Mouse (Mus musculus): Measurements from ENCODE around the gene Adora1. TPM values are rescaled to one million over a fixed set of nuclear protein-coding genes. Genes with fewer than 3 reads are reported as not detected.

Adora1 gene
- total RNA-seq, 2 experiments from 2014 or later = 0.90 to 0.96 TPM

DNA sequence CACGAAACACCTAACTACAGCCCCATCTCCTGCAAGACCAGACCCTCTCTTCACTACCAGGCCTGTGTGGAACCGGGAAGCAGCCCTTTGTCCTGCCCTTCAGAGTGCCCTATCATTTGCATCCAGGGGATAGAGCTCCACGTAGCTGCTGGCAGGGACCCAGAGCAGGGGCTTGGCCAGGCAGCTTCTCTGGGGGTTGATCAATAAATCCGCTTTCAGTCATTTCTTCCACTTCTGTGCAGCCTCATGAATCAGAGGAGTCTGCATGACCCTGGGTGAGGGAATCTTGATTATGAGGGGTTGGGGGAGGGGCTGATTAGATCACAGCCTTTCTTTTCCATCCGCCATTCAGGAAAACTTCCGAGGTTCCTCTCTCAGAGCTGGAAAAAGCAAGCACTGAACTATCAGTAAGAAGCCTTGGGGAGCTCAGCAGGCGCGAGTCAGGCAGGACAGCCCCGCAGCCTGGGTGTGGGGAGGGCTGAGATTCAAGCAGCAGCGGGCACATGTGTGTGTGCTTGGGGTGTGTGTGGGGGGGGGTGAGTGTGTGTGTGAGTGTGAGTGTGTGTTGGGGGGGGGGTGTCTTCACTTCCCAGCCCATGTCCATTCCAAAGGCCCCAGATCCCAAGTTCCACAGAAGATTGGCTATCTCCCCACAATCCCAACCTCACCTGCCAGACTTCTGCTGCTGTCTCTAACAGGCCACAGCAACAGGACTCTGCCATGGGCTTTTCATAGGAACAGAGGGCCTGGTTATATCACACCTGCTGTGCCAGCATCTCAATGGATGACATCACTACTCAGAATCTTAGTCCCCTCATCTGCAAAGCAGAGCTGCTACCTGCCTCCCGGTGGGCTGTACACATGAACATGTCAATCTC, 19.2 kb downstream of the Adora1 start:
- DNase-seq = no peak

DNA sequence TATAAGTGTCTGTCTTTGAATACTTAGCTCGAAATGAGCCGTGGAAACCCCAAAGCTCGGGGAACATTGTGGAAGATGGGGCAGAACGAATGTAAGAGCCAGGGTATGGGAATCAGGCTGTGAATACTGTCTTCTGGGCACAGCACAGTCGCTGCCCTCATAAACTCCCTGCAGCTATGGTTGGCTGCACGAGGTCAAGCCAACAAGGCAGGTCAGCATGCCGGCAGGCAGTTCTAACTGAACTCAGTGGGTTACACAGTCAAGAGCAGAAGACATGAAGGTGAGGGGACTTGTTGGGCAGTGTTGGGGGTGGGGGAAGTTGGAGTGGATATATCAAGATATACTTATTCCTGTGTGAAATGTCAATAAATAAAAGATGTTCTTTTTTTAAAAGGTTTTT, 20.2 kb downstream of the Adora1 start:
- no peak for DNase-seq

DNA sequence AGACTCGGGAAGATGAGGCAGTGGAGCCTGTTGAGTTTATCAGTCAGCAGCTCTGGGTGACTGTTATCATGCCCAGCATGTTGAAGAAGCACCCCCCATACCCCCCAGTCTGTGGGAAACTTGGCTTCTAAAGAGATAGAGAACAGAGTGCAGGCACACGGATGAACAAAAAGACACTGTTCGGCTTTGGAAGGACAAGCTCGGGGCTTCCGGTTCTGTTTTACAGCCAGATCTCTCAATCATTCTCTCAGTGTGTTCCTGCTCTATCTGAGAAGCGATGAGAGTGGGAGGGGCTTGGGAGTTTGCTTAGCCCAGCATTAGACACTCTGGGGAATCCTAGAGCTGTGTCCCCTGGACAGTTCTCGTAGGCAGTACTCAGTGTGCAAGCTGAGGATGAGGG, 21.8 kb downstream of the Adora1 start:
- DNase-seq = no peak

DNA sequence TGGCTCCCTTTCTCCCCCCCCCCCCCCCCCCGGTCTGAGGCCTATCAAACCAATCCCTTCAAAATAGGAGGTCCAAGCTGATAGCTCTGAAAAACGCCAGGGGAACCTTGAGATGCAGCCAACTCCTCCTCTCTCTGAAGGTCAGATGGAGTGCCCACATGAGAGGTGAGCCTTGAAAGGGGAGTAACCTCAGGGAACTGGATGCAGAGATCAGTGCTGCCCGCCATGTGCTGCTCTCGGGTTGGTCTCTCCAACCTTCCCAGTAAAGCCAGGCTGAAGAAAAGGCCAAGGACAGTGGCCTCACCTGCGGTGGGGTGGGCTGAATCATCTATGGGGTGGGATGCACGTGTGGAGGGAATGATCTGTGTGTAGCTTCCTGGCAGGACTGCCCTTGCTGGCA, 22.9 kb downstream of the Adora1 start:
- DNase-seq = no peak

DNA sequence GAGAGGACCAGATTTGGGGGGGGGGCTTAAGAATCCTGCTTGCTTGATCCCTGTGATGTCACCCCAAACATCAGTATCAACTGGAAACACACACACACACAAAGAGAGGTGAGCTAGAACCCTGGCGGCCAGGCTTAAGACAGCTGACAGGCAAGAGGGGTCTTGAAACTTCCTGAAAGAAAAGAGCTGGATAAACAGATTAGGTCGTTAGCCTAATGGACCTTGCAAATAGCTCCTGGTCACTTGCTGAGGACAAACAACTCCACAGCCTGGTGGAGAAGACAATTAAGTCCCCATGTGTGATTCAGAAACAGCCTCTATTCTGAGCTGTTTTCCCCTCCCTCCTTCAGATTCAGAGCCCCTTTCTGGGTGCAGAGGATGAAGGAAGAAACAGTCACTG, 23.6 kb downstream of the Adora1 start:
- DNase-seq = no peak

DNA sequence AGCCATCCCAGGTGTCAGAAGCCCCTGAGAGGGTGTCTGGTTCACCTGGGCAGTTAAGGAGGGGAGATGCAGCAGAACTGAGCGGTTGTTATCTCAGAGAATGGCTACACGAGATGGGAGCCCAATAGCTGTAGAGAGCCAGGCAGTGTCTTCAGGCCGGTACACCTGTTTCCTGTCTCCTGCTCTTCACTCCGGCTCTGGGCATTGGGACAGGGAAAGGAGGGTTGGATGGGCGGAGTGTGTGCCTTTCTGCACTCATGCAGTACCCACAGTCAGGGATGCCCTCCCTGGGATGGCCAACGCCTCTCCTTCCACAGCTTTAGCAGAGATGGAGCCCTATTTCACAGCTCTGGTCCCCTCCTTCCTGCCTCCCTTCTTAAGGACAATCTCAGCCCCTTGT, 24.2 kb downstream of the Adora1 start:
- DNase-seq = no peak

DNA sequence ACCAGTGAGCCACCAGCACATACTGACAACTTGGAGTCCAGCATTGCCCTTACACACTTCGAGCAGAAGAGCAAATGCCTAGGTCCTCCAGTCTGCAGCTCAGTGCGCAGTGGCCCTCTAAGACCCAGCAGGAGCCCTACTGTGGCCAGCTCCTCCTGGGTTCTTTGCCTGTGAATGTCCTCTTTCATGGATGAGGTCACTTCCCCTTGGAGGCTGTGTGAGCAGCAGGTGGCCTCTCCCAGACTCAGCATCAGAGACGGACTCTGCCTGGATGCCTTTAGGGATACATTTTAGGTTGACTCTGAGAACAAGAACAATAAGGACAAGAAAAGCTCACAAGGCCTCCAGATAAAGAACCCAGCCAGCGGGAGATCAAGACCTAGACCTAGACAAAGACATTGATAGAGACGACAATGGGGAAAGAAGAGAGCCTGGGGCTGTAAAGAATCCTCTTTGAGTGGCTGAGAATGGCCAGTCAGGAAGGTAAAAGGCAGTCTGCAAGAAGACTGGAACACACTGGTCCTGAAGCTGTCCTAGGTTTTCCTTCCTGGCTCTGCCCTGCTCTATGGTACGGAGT, 25.0 kb downstream of the Adora1 start:
- no peak for DNase-seq

DNA sequence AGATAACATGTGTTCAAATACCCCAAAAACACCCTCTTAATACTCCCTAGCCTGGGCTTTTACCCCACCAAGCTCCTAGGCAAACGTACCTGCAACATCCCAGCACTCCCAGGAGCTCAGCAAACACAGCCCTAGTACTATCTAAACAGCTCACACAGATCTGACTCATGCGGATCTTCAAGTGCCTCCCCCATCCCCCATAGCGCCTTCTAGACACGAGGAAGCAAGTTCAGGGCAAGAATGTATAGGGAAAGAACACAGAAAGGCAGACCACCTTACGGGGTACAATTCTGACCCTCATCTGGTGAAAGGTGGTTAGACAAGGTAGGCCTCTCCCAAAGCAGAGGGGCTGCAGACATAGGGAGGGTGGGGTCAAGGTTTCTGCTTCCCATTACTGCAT, 29.1 kb downstream of the Adora1 start:
- no peak for DNase-seq

DNA sequence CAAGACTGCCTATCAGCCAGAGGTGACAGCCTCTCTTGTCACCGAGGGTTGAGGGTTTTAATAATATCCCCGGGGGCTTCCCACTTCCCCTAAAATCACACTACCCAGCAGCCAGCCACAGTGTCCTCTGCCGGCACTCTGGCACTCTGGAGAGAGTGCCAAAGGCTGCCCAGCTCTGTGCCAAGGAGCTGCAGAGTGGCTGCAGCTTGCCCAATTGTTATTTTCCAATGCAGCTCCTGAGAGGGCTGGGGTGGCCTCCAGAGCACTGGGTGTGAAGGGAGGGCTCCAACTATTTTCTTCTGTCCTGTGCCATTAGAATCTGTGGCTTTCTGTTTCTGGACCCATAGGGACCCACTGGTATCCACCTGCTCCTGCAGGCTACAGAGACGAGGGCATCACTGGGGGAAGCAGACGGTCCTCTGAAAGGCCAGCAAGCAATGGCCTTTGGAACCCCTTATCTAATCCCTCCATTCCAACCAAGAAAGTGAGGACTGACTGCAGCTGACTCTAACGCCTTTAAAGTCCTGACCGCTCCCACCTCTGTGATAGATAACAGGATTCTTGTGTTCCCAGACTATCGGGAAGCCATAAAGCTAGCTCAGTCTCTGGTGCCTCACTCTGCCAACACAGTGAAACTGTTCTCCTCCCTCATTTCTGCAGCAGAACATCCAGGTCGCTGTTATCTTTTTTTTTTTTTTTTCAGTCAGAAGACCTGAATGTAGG, 29.8 kb downstream of the Adora1 start:
- DNase-seq = no peak

DNA sequence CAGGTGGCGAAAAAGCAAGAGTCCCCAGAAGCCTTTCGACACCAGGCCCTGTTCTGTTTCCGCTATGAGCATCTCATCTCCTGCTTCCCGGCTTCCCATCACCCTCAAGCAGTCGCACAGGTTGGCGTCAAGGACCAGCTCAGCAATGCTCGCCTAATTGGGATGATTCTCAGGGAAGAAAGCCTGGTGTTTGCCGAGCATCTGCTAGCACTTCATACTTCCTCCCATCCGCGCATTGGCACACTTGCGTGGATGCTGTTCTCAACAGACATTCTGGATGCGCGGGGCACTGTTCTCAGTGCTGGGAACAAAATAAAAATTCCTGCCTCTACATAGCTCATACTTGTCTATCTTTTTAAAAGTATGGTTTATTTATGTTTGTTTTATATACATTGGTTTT, 31.0 kb downstream of the Adora1 start:
- DNase-seq = no peak

DNA sequence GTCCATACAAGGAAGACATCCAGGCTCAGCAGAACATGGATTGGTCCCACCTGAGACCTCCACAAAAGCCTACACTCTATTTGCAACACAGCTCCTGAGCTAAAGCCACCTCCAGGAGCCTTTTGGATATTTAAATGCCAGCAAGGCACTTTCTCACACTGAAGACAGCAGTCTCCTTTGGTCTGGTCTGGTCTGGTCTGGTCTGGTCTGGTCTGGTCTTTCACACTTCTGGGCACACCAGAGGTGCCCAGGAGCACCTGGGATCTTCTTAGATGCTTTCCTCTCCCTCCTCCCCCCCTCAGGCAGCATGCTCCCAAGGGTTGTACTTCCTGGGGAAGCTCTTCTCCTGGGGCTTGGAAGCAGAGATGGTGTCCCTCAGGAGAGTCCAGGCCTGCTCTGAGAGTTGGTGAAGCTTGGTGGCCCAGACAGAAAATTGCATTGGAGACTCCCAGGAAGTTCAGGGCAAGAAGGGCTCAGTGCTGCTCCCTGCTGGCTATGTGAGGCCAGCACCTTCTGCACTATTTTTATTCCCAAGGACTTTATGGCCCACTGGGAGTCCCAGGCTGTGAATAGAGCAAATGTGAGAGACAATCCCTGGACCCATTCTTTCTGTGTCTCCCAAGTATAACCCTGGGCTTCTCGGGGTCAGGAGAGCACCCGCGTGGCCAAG, 33.3 kb downstream of the Adora1 start:
- DNase-seq = peak; percentile 74

DNA sequence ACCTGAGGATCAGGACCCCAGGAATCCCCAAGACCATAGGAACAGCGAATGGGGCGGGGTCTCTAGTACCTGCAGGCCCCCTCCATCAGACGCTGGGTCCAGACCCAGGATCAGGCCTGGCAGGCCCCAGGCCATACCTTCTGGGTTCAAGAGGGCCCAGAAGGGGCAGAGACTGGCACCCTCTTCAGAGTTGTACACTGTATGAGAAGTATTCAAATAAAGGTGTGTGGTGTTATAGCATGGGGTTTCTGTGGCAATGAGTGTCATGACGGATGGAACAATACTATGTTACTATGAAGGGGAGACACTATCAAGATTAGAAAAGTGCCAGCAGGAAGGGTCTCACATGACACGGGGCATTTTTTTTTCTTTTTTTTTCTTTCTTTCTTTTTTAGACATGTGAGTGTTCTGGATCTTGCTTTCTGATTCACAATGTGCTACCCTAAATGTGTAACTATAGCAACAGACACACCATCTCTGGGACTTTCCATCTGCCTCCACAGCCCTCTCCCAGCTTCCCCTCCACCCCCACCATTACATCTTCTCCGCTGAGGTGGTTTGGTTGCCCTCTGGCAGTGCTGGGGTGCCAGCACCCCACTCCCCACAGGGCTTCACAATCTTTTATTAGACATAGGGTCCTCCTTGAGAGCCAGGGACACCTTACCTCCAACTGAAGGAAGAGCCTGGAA, 34.1 kb downstream of the Adora1 start:
- DNase-seq = no peak

DNA sequence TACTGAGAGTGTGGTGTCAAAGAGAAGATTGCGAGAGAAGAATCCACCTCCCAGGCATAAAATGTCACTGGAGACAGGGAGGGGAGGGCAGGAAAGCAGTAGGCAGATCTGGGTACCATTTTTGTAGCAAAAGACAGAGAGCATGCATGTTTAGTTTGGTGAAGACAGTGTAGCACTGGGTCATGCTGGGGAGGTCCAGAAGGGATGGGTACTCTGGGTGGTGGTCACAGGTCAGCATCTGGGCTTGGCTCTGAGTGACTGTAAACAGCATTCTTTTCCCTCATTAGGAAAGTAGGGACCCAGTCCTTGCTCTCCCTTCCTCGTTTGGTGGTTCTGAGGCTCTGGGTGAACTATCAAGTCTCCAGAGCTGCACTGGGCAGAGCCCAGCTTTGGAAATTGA, 34.8 kb downstream of the Adora1 start:
- DNase-seq = no peak

DNA sequence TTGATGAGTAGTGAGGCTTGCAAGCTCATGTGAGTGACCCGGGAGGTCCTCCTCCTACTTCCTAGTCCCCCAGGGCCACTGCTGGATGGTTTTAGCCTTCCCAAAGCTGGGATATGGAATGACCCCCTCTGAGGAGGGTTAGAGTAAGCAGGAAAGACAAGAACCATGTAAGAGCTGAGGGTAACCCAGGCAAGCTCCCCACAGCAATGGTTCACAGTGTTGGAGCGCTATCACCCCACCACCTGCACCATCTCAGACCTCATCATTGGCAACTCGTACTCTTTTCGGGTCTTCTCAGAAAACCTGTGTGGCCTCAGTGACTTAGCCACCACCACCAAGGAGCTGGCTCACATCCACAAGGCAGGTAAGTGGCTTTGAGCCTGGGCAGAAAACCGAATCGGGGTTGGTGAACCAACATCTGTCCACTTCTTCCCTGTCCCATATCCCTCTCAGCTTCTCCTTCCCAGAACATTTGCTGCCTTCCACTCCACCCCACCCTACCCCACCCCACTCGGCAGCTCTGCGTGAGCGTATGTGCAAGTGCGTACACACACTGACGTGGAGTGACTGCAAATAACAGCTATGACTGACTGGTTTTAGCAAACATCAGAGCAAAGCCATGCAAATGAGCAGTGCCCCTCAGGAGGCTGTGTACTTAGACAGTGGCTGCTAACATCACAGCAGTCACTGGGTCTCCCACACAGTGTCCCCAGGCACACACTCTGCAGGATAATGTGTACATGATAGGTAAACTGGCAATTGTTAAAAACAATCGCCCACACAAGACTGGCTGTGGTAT, 36.8 kb downstream of the Adora1 start:
- no peak for DNase-seq

DNA sequence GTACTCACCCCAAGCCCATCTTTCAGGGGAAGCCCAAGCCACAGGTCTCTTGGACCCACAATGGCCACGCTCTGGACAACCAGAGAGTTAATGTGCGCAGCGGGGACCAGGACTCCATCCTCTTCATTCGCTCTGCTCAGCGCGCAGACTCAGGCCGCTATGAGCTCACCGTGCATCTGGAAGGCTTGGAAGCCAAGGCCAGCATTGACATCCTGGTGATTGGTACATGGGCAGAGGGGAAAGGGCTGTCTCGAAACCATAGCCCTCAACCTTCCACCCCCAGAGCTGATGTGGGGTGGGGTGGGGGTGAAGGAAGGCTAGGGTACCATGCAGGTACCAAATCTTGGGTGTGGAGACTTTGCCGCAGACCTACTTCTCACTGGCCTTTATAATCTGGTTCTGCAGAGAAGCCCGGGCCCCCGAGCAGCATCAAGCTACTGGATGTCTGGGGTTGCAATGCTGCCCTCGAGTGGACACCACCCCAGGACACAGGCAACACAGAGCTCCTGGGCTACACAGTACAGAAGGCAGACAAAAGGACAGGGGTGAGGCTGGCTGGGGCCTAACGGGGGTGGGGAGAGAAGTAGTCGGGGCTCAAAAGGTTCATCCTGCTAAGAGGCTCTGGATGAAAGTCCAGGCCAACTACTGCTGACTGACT, 37.8 kb downstream of the Adora1 start:
- no peak for DNase-seq

DNA sequence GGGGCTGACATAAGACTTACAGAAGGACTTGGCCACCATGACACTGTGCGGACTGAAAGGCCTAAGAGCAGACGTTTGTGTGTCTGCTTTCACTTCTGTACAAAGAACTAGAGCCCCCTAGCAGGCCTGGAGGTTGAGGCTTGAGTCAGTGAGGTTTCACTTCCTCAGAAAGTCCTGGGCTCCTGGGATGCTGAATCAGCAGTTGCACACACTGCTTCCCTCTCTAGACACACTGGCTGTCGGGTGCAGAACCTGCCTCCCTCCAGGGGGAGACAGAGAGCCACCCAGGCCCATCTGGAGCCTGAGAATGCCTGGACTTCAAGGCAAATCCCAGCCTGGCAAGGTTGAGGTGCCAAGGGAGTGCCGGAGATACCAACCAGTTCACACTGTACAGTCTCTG, 38.8 kb downstream of the Adora1 start:
- peak; percentile 76 for DNase-seq

DNA sequence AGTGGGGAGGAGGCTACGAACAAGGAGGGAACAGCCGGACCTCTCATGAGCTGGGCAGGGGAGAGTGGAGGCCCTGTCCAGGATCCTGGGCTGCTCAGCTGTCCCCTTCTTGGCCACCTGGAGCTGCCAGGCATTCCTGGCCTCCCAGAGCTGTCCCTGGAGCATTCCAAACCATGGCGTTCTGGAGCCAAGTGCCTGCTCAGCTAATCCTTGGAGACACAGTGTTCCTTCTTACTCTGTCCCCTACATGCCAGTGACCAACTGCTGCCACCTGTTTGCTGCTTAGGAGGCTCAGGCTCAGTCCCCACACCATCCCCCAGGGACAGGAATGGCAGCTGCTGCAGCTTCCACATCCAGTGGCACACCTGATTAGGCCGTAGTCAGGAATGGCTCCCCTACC, 39.3 kb downstream of the Adora1 start:
- peak; percentile 65 for DNase-seq

DNA sequence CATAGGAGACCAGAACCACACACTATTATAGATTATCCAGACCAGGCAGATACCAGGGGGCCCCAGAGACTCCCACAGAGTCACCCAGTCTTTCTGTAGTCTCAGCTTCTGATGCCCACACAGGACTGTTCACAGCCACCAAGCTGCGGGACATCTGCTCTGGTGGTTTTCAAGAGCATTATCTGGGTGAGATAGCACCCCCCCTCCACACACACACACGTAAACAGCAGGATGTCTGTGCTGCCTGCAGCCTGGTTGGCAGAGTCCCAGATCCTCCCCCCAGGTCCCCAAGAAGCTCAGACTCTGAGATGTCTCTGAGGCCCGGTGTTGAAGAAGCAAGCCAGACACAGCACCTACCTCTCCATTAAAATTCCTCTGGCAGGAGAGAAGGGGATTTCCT, 39.7 kb downstream of the Adora1 start:
- DNase-seq = peak; percentile 45

DNA sequence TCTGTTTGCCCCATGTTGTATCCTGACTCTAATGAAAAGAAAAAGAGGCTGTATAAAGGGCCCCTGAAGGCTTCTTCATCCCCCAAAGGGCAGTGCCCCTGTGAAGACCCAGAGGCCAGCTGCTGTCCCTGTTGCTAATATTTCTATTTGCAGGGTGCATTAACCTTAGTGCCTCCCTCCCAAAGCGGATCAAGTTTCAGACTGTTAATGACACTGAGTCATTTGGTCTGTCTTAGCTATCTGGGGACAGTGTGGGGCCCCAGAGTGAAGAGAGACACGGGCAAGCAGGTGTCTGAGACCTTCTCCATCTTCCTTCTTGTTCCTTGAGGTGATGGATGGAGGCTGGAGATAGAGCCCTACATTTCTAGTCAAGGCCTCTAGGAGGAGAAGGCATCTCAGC, 40.1 kb downstream of the Adora1 start:
- DNase-seq = no peak

DNA sequence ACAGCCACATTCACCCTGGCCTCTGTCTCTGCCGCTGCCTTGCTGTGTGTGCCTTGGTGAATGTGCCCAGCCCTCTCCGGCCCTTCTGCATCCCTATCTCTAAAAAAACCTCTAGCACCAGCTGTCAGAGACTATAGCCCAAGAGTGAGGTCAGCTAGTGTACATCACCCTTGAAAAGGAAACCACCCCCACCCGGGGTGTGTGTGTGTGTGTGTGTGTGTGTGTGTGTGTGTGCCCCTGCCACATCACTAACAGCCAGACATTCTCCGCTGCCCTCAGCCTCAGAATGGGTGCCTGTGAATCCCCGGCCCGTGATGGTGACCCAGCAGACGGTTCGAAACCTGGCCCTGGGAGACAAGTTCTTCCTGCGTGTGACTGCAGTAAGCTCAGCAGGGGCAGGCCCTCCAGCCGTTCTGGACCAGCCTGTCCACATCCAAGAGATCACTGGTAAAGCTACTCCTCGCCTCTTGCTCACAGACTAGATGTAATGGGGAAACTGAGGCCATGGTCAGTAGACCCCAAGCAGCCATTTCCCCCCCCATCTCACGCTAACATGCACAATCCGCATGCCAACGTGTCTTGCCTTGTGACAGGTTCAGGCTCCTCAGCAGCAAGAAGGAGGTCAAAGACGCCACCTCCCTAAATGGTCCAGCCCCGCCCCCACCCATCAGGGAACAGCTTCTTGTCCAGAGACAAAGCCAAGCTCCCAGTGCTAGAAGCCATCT, 40.8 kb downstream of the Adora1 start:
- DNase-seq = peak; percentile 34

All from gastrocnemius, postnatal 10 days (tissue).